Mouse (Mus musculus): Measurements from ENCODE around the gene Kdm8. TPM values are rescaled to one million over a fixed set of nuclear protein-coding genes. Genes with fewer than 3 reads are reported as not detected.

Kdm8 gene
- 1.0 TPM for polyA plus RNA-seq (2014; fragmentation: Illumina TruSeq; extraction: RNeasy Lipid Tissue Mini Kit (QIAGEN cat#74804); ENCODE audit: low read depth, low replicate concordance)

DNA sequence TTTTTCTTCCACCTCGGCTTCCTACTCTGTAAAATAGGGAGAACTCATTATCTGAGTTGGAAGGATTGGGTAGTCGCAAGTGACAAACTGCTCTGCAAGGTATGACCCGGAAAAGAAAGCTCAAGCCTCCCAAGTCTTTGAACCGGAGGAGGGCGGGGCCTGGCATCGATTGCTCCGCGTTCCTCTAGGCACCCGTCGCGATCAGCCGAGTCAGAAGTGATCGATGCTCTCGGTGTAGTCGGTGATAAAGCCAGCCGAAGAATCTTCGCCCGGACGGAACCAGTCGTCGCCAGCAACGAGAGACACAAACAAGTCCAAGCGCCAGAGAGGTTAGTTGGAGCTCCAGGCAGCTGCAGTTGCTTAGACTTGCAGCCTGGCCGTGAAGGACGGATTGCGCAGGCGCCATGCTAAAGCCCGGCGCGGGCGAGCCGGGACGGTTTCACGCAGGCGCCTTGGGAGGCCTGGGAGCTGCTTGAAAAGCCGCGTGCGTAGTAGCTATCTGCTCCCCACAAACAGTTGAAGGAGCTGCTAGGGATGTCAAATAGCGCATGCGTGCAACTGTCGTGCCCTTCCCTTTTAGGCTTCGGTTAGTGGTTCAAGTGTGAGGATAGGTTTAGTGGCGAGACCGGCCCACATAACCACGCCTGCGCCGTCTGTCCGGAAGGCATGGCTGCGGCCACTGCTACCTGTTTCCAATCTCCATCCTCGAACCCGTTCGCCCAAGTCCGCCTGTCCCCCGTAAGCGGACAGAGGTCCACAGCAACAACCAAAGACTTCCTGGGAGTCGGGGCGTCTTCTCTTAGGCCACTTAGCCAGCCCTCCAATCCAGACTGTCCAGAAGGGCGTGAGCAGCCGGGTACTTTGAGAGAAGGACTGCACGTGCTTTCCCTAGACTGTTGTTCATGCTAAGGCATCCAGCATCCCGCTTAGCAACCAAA, at the start of gene Kdm8:
TSS of gene Kdm8 (plus strand) at position 213 of the 938 bp plus-strand sequence.

DNA sequence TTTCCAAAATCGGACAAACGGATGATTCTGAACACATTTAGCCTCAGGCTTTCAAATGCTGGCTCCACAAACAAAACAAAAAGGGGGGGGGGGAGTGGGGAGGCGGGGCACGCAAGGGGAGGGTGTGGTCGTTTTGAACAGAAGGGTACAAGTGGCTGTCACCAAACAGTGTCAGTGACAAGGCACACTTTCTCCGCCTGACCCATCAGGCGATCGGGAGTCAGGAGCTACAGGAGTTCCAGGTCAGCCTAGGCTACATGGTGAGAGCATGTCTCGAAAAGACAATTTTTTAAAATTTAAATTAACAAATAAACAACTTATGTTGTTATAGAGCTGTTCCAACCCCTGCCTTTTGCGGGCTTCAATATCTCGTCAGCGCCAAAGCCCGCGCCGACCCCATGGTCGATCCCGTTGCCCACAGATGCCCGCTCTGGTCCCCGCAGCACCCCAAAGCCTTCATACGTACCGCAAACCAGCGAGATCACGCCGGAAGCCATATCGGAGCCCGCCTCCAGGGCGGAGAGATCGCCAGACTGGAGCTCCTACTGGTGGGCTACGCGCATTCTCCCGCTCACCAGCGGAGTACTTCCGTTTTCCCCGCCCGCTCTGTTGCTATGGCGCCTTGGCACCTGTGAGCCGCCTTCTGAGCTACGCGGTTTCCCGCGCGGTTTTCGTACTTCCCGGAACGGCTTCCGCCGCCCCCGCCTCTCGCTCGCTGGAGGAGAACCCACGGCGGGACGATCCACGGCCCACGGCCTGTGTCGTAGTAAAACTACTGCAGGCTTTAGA, 46.7 kb downstream of the Kdm8 start, which contains the start of gene Nsmce1:
TSS of gene Nsmce1 (minus strand) at position 650 of the 789 bp plus-strand sequence.

Other genes starting within 250 kb of the Kdm8 start
- gene Nsmce1, start 46.9 kb downstream of the Kdm8 start, polyA plus RNA-seq (2014; fragmentation: Illumina TruSeq; extraction: RNeasy Lipid Tissue Mini Kit (QIAGEN cat#74804); ENCODE audit: low read depth, low replicate concordance), result 62.9 TPM
- 28.9 TPM for gene Il4ra, start 107.4 kb downstream of the Kdm8 start, polyA plus RNA-seq (2014; fragmentation: Illumina TruSeq; extraction: RNeasy Lipid Tissue Mini Kit (QIAGEN cat#74804); ENCODE audit: low read depth, low replicate concordance)
- 0.47 TPM for gene Il21r, start 158.8 kb downstream of the Kdm8 start, polyA plus RNA-seq (2014; fragmentation: Illumina TruSeq; extraction: RNeasy Lipid Tissue Mini Kit (QIAGEN cat#74804); ENCODE audit: low read depth, low replicate concordance)